Mouse (Mus musculus) Muller cell, postnatal 12 days (primary cell): ENCODE data around the gene Prkg1.
"Not testable (repeated sequence)": the region's sequence is repeated elsewhere in the genome, so short reads cannot be mapped to it uniquely, and the experiment has no call there.

ENCODE experiments used
- DNase-seq: peaks from one replicate; pipeline ENCODE4 v3.0.0-alpha.2; 2015; ENCODE audit errors: inconsistent ontology term

Prkg1 gene

DNA sequence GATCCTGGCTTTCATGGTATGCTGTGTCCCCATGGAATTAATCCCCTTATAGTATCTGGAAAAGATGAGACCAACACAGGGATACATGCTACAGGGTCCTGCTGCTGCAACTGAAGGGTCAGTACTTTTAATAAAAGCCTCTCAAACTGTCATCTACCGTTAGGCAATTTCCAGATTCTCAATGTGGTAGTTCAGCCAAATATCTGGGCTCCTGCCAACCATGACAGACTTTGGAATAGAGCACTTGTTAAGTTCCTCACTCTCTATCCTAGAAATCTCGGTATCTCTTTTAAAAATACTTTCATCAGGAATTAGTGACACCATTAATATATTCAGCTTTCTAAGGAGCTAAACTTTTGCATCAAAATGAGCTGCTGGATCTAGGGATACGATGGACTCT lies 428.5 kb downstream of the Prkg1 start:
- DNase-seq: peak; percentile 65

DNA sequence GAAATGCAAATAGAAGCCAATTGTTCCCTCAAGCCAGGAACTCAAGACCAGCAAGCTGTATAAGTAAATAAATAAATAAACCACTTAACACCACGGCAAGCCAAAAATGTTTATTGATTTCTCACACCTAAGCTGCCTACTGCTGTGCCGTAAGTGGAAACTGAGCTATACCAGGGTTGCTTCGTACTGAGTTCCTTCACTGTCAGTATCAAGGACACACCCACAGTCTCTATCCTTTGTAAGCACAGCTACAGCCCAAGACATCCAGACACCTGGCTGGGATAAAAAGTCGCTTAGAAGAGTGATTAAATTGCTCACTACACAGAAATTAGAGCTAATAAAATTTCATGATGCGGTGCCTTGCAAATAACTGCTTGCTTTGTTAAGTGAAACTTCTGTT lies 434.9 kb downstream of the Prkg1 start:
- no peak for DNase-seq

- no peak for DNase-seq
These were observed 460.1 kb downstream of the Prkg1 start for GRCm38 (mm10) chr19:31304760-31305159.

GRCm38 (mm10) chr19:31291231-31291630 lies 473.6 kb downstream of the Prkg1 start:
- DNase-seq: no peak

DNA sequence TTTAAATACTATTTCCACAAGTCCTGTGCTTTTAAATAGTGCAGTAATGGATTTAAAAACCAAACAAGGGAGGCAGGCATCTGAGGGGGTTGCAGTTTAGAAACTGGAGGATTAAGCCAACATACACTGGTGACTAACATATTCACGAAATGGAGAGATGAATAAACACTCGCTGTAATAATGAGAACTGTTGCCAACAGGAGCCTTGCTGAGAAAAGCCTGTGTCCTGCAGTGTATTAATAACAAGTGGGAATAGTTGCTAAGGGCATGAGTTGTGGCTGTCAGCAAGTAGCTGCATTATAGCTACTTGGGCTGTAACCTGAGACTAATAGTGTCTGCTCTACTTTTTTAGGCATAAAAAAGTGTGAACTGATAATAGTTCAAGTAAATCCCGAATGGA lies 480.3 kb downstream of the Prkg1 start:
- peak; percentile 77 for DNase-seq

DNA sequence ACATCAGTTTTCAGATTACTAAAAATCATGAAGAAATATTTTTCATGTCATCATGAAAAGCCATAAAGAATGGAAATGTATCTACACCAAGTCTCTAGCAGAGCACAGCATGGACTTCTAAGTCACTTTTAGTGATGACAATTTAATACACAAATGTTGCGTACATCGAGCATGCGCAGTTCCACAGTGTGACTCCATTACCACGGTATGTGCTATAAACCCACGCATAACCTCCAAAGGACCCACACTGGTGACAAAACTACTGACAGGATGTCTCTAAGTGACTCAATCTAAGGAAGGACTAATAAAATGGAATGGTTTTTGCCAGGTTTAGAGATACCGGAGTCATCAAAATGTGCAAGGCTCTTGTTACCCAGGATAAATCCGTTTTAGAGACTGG lies 480.7 kb downstream of the Prkg1 start:
- DNase-seq: peak; percentile 66

DNA sequence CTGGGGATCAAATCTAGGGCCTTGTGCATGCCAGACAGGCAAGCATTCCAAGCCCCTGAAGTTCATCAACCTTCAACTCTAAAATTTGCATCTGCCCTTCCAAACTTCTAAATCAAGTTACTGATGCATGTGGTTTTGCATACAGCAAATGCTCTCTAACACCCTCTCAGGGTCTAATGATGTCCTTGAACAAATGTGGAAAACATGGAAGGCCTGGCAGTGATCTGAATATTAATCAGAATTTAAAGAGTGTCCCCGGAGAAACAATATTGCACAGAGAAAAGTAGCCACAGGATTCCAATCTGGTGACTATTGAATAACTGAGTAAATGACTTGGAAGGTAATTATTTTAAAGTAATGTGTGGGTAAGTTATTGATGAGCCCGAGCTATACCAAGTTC lies 481.2 kb downstream of the Prkg1 start:
- DNase-seq: peak; percentile 77

- peak; percentile 85 for DNase-seq
These were observed 484.9 kb downstream of the Prkg1 start for GRCm38 (mm10) chr19:31279797-31280486.

DNA sequence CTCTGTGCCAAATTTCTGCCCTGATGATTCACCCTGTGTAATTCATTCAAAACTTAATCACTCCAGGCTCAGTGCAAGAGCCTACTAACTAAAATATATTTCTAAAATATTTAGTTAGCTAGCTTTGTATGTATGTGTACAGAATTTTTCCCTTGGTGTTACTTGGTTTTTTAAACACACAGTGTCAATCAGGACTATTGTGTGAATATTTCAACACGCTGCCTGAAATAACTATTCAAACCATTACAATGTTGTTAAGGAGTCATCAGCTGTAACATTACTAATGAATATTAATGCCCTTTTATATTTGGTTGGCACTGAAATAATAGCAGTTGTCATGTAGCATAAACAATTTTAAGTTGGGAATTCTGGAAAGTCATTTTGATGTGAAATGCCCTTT lies 502.4 kb downstream of the Prkg1 start:
- DNase-seq: peak; percentile 74

GRCm38 (mm10) chr19:31260494-31260893 lies 504.3 kb downstream of the Prkg1 start:
- peak; percentile 41 for DNase-seq

DNA sequence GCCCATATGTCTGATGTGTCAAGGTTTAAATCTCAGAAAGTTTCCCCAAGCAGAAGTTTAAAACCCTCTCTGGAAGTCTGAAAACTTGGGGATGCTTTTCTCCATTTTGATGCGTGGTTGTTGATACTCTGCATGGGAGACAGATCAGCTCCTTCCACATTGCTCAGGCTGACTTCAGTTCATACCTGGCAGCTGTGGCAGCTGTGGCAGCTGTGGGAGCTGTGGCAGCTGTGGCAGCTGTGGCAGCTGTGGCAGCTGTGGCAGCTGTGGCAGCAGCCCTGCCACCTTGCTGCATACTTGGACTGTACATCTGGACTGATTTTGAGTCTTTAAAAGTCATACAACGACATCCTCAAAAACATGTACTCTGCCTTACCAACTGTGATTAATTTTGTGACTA lies 509.1 kb downstream of the Prkg1 start:
- no peak for DNase-seq

DNA sequence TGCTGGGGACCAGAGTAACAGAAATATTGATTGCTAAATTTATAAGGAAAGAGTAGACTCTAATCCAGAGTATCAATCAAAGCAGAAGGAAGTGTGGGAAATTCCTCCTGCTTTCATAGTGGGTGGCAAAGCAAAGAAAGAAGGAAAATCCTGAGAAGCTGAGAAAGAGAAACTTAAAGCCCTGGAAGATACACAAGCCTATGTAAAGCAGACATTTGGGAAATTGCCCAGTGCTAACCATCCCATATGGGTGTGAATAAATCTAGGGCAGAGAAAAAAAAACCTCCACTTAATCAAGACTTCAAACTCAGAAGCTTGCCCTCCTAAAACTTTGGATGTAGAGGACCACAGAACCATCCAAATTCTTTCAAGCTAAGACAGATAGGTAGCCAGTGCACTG lies 532.4 kb downstream of the Prkg1 start:
- no peak for DNase-seq

- no peak for DNase-seq
These were observed 536.4 kb downstream of the Prkg1 start for GRCm38 (mm10) chr19:31228385-31228784.

DNA sequence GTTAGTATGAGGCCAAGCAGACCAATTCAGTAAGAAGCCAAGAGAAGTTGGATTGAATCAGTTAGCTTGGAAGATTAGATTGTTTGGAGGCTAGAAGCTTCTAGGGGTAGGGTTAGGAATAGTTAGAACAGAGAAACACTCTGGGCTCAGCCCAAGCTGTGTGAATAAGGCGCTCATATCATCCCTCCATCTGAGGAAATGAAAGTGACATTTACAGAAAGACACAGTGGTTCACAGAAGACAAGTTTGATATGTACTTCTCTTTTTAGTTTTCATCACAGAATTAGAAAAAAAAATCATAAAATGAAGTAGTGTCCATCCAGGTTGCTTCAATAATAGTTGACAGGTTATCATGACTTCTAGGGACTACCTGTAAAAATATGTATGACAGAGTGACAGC lies 541.4 kb downstream of the Prkg1 start:
- DNase-seq: no peak

GRCm38 (mm10) chr19:31219261-31219660 lies 545.6 kb downstream of the Prkg1 start:
- DNase-seq: not testable (repeated sequence)

- no peak for DNase-seq
These were observed 554.0 kb downstream of the Prkg1 start for GRCm38 (mm10) chr19:31210850-31211249.

GRCm38 (mm10) chr19:31210449-31210848 lies 554.4 kb downstream of the Prkg1 start:
- no peak for DNase-seq

- no peak for DNase-seq
These were observed 565.2 kb downstream of the Prkg1 start for GRCm38 (mm10) chr19:31199583-31199982.

GRCm38 (mm10) chr19:31198461-31198860 lies 566.4 kb downstream of the Prkg1 start:
- DNase-seq: no peak

- DNase-seq: no peak
These were observed 567.8 kb downstream of the Prkg1 start for GRCm38 (mm10) chr19:31197076-31197475.

GRCm38 (mm10) chr19:31188559-31189218 lies 576.1 kb downstream of the Prkg1 start:
- DNase-seq: no peak

- no peak for DNase-seq
These were observed 584.1 kb downstream of the Prkg1 start for GRCm38 (mm10) chr19:31180757-31181156.

DNA sequence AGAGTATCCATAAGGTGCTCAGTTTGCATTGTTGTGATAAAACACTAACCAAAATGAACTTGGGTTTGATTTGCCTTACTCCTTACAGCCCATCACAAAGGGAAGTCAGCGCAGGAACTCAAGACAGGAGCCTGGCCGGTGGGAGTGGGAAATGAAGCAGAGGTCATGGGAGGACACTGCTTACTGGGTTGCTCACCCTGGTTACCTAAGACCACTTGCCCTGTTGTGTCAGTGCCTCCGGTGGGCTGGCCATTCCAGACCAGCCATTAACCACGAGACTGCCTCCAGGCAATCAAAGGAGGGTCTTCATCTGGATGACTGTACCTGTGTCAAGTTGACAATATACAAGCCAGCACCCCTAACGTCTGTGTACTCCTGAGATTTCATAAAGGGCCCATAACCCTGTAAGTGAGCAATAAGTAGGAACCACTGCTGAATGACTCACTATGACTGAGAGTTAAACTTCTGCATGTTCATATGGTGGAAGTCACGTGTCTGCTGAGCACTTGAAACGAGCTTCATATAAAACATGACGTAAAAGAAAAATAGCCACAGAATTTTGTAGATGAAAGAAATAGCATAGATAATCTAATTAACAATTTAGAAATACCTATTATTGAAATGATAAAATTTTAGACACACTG lies 587.4 kb downstream of the Prkg1 start:
- DNase-seq: no peak
